Mouse (Mus musculus) liver, embryonic 11.5 days (tissue): ENCODE data around the gene Ctcf. TPM values are rescaled to one million over a fixed set of nuclear protein-coding genes. Genes with fewer than 3 reads are reported as not detected.

Source experiments
- ATAC-seq: fragments of 200-750 bp; cut with Nextera tagmentation; replicated peaks from 2 replicates; pipeline ENCODE4 v1.8.0; 2017; ENCODE audit warnings: moderate number of reproducible peaks, mild to moderate bottlenecking, moderate TSS enrichment, moderate library complexity; ENCODE audit not compliant: low FRiP score
- DNase-seq: peaks from one replicate; pipeline ENCODE4 v3.0.0-alpha.2; 2017; ENCODE audit warnings: low spot score
- H3K27ac ChIP-seq: fragments of 300-500 bp; sonication (generic); 2 replicates; pipeline ENCODE4 v1.5.1; 2014; ENCODE audit warnings: mild to moderate bottlenecking, low read depth, low read length, control low read depth
- H3K27me3 ChIP-seq: fragments of 300-500 bp; sonication (generic); replicated peaks from 2 replicates; pipeline ENCODE4 v1.6.1; 2014; ENCODE audit warnings: low read length, mixed read lengths; ENCODE audit not compliant: control insufficient read depth, insufficient read depth
- H3K36me3 ChIP-seq: fragments of 300-500 bp; sonication (generic); 2 replicates; pipeline ENCODE4 v1.6.1; 2014; ENCODE audit warnings: mild to moderate bottlenecking, low read length, moderate library complexity, mixed read lengths; ENCODE audit not compliant: control insufficient read depth, insufficient read depth
- H3K4me1 ChIP-seq: fragments of 300-500 bp; sonication (generic); replicated peaks from 2 replicates; pipeline ENCODE4 v1.6.1; 2014; ENCODE audit warnings: low read length, mixed read lengths; ENCODE audit not compliant: control insufficient read depth, insufficient read depth
- H3K4me2 ChIP-seq: fragments of 300-500 bp; sonication (generic); 2 replicates; pipeline ENCODE4 v1.6.1; 2014; ENCODE audit warnings: mild to moderate bottlenecking, control low read depth, moderate library complexity
- H3K4me3 ChIP-seq: fragments of 300-500 bp; sonication (generic); 2 replicates; pipeline ENCODE4 v1.5.1; 2014; ENCODE audit warnings: low read depth, low read length, control low read depth
- H3K9ac ChIP-seq: fragments of 300-500 bp; sonication (generic); 2 replicates; pipeline ENCODE4 v1.6.1; 2014; ENCODE audit warnings: low read depth, low read length, control low read depth
- H3K9me3 ChIP-seq: fragments of 300-500 bp; sonication (generic); 2 replicates; pipeline ENCODE4 v1.6.1; 2016; ENCODE audit warnings: low read length, inconsistent platforms, mixed read lengths; ENCODE audit not compliant: control insufficient read depth
- WGBS: fragments of 180-500 bp; shearing (Covaris S2); extraction: QIAGEN DNeasy Blood & Tissue Kit; methylation state at CpG from one replicate; pipeline ENCODE4 v1.1.7; 2014; 5-methylcytosine and 5-hydroxymethylcytosine counted together
- polyA plus RNA-seq: library from polyadenylated mRNA; unstranded; fragments of >200 nt; fragmentation: Nextera tagmentation; extraction: Ambion mirVana; gene quantifications from 2 replicates; pipeline ENCODE4 v1.2.1, GENCODE M21; 2014

Gene Ctcf
- polyA plus RNA-seq, 1 experiment from 2014 or later, result 79.0 TPM

- Histone ChIP-seq H3K9me3 (no peaks in the 10 kb centered on the region), H3K4me2 (no peak overlapping the region), H3K4me1 (peaks cover 24% of the 10 kb centered on the region), H3K27me3 (peaks cover 4% of the 10 kb centered on the region; the same call in 1 of the 2 replicates), H3K36me3 (no peaks in the 10 kb centered on the region), H3K4me3 (no peak overlapping the region), H3K27ac (no peak overlapping the region), H3K9ac (no peak overlapping the region)
- whole genome bisulfite sequencing, result 87% methylated on average over 9 of the region's 9 CpGs
- ATAC-seq (no peak), DNase-seq (no peak)
Measured at GRCm38 (mm10) chr8:105689983-105690360, 53.6 kb downstream of the Ctcf start.

- Histone ChIP-seq H3K27me3 (peaks cover 4% of the 10 kb centered on the region; the same call in 1 of the 2 replicates), H3K4me1 (peaks cover 19% of the 10 kb centered on the region), H3K27ac (no peak overlapping the region), H3K36me3 (no peaks in the 10 kb centered on the region), H3K4me2 (no peak overlapping the region), H3K4me3 (no peak overlapping the region), H3K9ac (no peak overlapping the region), H3K9me3 (no peaks in the 10 kb centered on the region)
- no peak for ATAC-seq
- DNase-seq, result no peak
- 72% methylated on average over 14 of the region's 14 CpGs for WGBS
Measured at GRCm38 (mm10) chr8:105690978-105691377, 54.6 kb downstream of the Ctcf start.

- Histone ChIP-seq H3K27me3 (peaks cover 4% of the 10 kb centered on the region; the same call in 1 of the 2 replicates), H3K4me3 (no peak overlapping the region), H3K9ac (no peak overlapping the region), H3K9me3 (no peaks in the 10 kb centered on the region), H3K4me2 (no peak overlapping the region), H3K27ac (no peak overlapping the region), H3K36me3 (peaks cover 7% of the 10 kb centered on the region), H3K4me1 (peaks cover 25% of the 10 kb centered on the region)
- 90% methylated on average over 11 of the region's 11 CpGs for WGBS
- no peak for ATAC-seq
- no peak for DNase-seq
Measured at GRCm38 (mm10) chr8:105692449-105693182, 56.2 kb downstream of the Ctcf start.

- Histone ChIP-seq H3K27me3 (peaks cover 4% of the 10 kb centered on the region; the same call in 1 of the 2 replicates), H3K36me3 (peaks cover 13% of the 10 kb centered on the region), H3K9me3 (no peaks in the 10 kb centered on the region), H3K4me2 (peak overlapping the region; percentile 97), H3K9ac (peak overlapping the region; percentile 46; the same call in 1 of the 2 replicates), H3K4me1 (peaks cover 20% of the 10 kb centered on the region), H3K4me3 (peak overlapping the region; percentile 47), H3K27ac (no peak overlapping the region)
- WGBS, result 4% methylated on average over 30 of the region's 30 CpGs
- DNase-seq (peak; percentile 83), ATAC-seq (peak; percentile 69)
Measured at GRCm38 (mm10) chr8:105693648-105694047, 57.3 kb downstream of the Ctcf start.

GRCm38 (mm10) chr8:105694051-105694799 lies 57.9 kb downstream of the Ctcf start:
- no peak; the same call in 1 of the 2 replicates for ATAC-seq
- 20% methylated on average over 40 of the region's 40 CpGs for WGBS
- peak overlapping the region; percentile 97 for H3K4me2 ChIP-seq
- H3K9me3 ChIP-seq, result no peaks in the 10 kb centered on the region
- H3K4me1 ChIP-seq, result peaks cover 20% of the 10 kb centered on the region
- H3K9ac ChIP-seq, result peak overlapping the region; percentile 46; the same call in 1 of the 2 replicates
- no peak overlapping the region for H3K27ac ChIP-seq
- peaks cover 16% of the 10 kb centered on the region for H3K36me3 ChIP-seq
- H3K4me3 ChIP-seq, result peak overlapping the region; percentile 47
- H3K27me3 ChIP-seq, result peaks cover 4% of the 10 kb centered on the region; the same call in 1 of the 2 replicates
- no peak for DNase-seq

- no peak overlapping the region for H3K9ac ChIP-seq
- H3K27me3 ChIP-seq, result peaks cover 4% of the 10 kb centered on the region; the same call in 1 of the 2 replicates
- H3K27ac ChIP-seq, result no peak overlapping the region
- H3K4me2 ChIP-seq, result no peak overlapping the region
- WGBS, result 75% methylated on average over 30 of the region's 30 CpGs
- H3K4me3 ChIP-seq, result no peak overlapping the region
- peaks cover 16% of the 10 kb centered on the region for H3K36me3 ChIP-seq
- ATAC-seq (no peak), DNase-seq (no peak)
- no peaks in the 10 kb centered on the region for H3K9me3 ChIP-seq
- peaks cover 26% of the 10 kb centered on the region for H3K4me1 ChIP-seq
Measured at GRCm38 (mm10) chr8:105695080-105695780, 58.9 kb downstream of the Ctcf start.

- no peak for ATAC-seq
- Histone ChIP-seq H3K27me3 (peaks cover 4% of the 10 kb centered on the region; the same call in 1 of the 2 replicates), H3K36me3 (peaks cover 16% of the 10 kb centered on the region), H3K9me3 (no peaks in the 10 kb centered on the region), H3K9ac (no peak overlapping the region), H3K4me1 (peaks cover 33% of the 10 kb centered on the region), H3K4me3 (no peak overlapping the region), H3K4me2 (no peak overlapping the region), H3K27ac (no peak overlapping the region)
- 89% methylated on average over 17 of the region's 17 CpGs for WGBS
- no peak for DNase-seq
Measured at GRCm38 (mm10) chr8:105697196-105697780, 60.9 kb downstream of the Ctcf start.

GRCm38 (mm10) chr8:105698734-105699133 lies 62.4 kb downstream of the Ctcf start:
- WGBS, result 89% methylated on average over 5 of the region's 5 CpGs
- Histone ChIP-seq H3K27me3 (peaks cover 4% of the 10 kb centered on the region; the same call in 1 of the 2 replicates), H3K4me1 (peaks cover 29% of the 10 kb centered on the region)

More at GRCm38 (mm10) chr8:105698734-105699133, 62.4 kb downstream of the Ctcf start:
- ATAC-seq (no peak), DNase-seq (no peak)
- Histone ChIP-seq H3K4me3 (no peak overlapping the region), H3K9me3 (no peaks in the 10 kb centered on the region), H3K4me2 (no peak overlapping the region), H3K9ac (no peak overlapping the region), H3K27ac (no peak overlapping the region), H3K36me3 (peaks cover 24% of the 10 kb centered on the region)
